Comparison of ENCODE assay signal across 1 mouse cellular context in genomic region chr7:141229702-141230101, GRCm38 (mm10).
TF ChIP-seq lines count a peak whose summit lies in the region.

No protein-coding gene starts in this region.

TF ChIP-seq in MEL, 35 proteins besides CTCF, POLR2A, EP300 and RAD21 (continued from another document):
- no peak for TF ChIP-seq CHD2 (IDR thresholded peaks at IDR 0.05; ENCODE audit: low read length)
- no peak for TF ChIP-seq POLR2AphosphoS2 (IDR thresholded peaks at IDR 0.05; ENCODE audit: low read length)
- TF ChIP-seq MYC (IDR thresholded peaks at IDR 0.05; ENCODE audit: low read depth, low read length), result no peak
- no peak for TF ChIP-seq ZC3H11A (IDR thresholded peaks at IDR 0.05; ENCODE audit: low read depth, low read length)
- TF ChIP-seq MXI1 (IDR thresholded peaks at IDR 0.05; ENCODE audit: low read depth, low read length), result no peak; the same call in 1 of the 2 replicates
- TF ChIP-seq KAT2A (conservative IDR thresholded peaks at IDR 0.05; ENCODE audit: low read depth, low read length), result no peak
- no peak for TF ChIP-seq BHLHE40 (IDR thresholded peaks at IDR 0.05; ENCODE audit: borderline replicate concordance, low read depth, low read length)
- TF ChIP-seq TBP (IDR thresholded peaks at IDR 0.05; ENCODE audit: low read depth, low read length), result no peak
- TF ChIP-seq NELFE (IDR thresholded peaks at IDR 0.05; ENCODE audit: low read depth, low read length), result no peak
- TF ChIP-seq ELF1 (IDR thresholded peaks at IDR 0.05; ENCODE audit: low read depth, low read length), result no peak
- no peak for TF ChIP-seq MAZ (IDR thresholded peaks at IDR 0.05; ENCODE audit: low read depth, low read length)
- TF ChIP-seq POLR2AphosphoS5 (IDR thresholded peaks at IDR 0.05; ENCODE audit: borderline replicate concordance, low read depth, low read length), result no peak
- no peak for TF ChIP-seq MAFK (IDR thresholded peaks at IDR 0.05; ENCODE audit: borderline replicate concordance, low read depth, low read length)
